Mouse (Mus musculus) CH12.LX (cell line): ENCODE measurements at regions not wholly inside any gene's neighbourhood (a gene's known extent, or its start where the extent isn't known, plus 50 kb on each side); places are given as distances from the start of the nearest gene placed in this dataset.
A peak's percentile ranks its signal among the peaks of the same experiment; 100 is the strongest.

Source experiments
- DNase-seq: peaks from one replicate; pipeline ENCODE4 v3.0.0-alpha.2; 2013; ENCODE audit errors: extremely low read depth
- H3K27ac ChIP-seq: 2 replicates; pipeline ENCODE4 v1.5.1; 2012; ENCODE audit warnings: low read depth, mild to moderate bottlenecking, control low read depth, moderate library complexity; ENCODE audit not compliant: insufficient read depth
- H3K27me3 ChIP-seq: replicated peaks from 2 replicates; pipeline ENCODE3; 2012; ENCODE audit warnings: inconsistent platforms
- H3K36me3 ChIP-seq, 2 experiments: replicated peaks in 1 of 2; 2 replicates each; pipeline versions ENCODE3 to v1.6.1; 2012; ENCODE audit warnings: inconsistent platforms in 1 of 2, low read length in 1 of 2, mild to moderate bottlenecking in 1 of 2, mixed read lengths in 1 of 2, moderate library complexity in 1 of 2; ENCODE audit not compliant: control insufficient read depth in 1 of 2, insufficient read depth in 1 of 2
- H3K4me1 ChIP-seq, 2 experiments: 2 replicates each; pipeline ENCODE4 v1.6.1; 2012; ENCODE audit warnings: inconsistent platforms in 1 of 2, moderate library complexity in 1 of 2; ENCODE audit not compliant: insufficient read depth in 2 of 2, control insufficient read depth in 1 of 2
- H3K4me2 ChIP-seq: 2 replicates; pipeline ENCODE4 v1.6.1; 2012; ENCODE audit warnings: low read depth, mild to moderate bottlenecking, control low read depth; ENCODE audit not compliant: poor library complexity, insufficient read depth, severe bottlenecking
- H3K4me3 ChIP-seq, 3 experiments: fragments of 150-350 bp in 1 of 3; sonication (generic) in 1 of 3; replicated peaks in 1 of 3; 2 replicates each; pipeline versions ENCODE3 to v1.5.1; 2011 to 2012; ENCODE audit warnings: low read depth in 2 of 3, low read length in 2 of 3, mild to moderate bottlenecking in 2 of 3, moderate library complexity in 2 of 3, control low read depth in 1 of 3, improper control_type of control experiment in 1 of 3, inconsistent platforms in 1 of 3, mixed read lengths in 1 of 3; ENCODE audit not compliant: poor library complexity in 1 of 3
- H3K79me2 ChIP-seq: replicated peaks from 2 replicates; pipeline ENCODE4 v1.6.1; 2012; ENCODE audit warnings: mild to moderate bottlenecking, moderate library complexity; ENCODE audit not compliant: control insufficient read depth, poor library complexity, insufficient read depth, severe bottlenecking; ENCODE audit errors: extremely low read depth
- H3K9ac ChIP-seq: 2 replicates; pipeline ENCODE4 v1.6.1; 2012; ENCODE audit warnings: low read depth, mild to moderate bottlenecking, control low read depth, moderate library complexity; ENCODE audit not compliant: insufficient read depth
- H3K9me3 ChIP-seq: replicated peaks from 2 replicates; pipeline ENCODE3; 2012; ENCODE audit warnings: low read length, inconsistent platforms, mixed read lengths
- CHD1 ChIP-seq: IDR thresholded peaks from 2 replicates; pipeline ENCODE4 v1.6.1; 2012; ENCODE audit warnings: low read depth, low read length, improper control_type of control experiment, inconsistent platforms
- CHD2 ChIP-seq: IDR thresholded peaks from 2 replicates; pipeline ENCODE4 v1.6.1; 2011; ENCODE audit warnings: low read length, improper control_type of control experiment
- CTCF ChIP-seq, 2 experiments: IDR thresholded peaks in 1 of 2; conservative IDR thresholded peaks in 1 of 2; 2 replicates each; pipeline ENCODE4 v1.5.1; 2011 to 2012; ENCODE audit warnings: low read depth in 2 of 2, low read length in 2 of 2, improper control_type of control experiment in 1 of 2, inconsistent platforms in 1 of 2, mild to moderate bottlenecking in 1 of 2, moderate library complexity in 1 of 2
- HCFC1 ChIP-seq: IDR thresholded peaks from 2 replicates; pipeline ENCODE4 v1.6.1; 2012; ENCODE audit warnings: low read depth, mild to moderate bottlenecking, inconsistent platforms, low read length, improper control_type of control experiment
- IRF4 ChIP-seq: IDR thresholded peaks from 2 replicates; pipeline ENCODE4 v1.6.1; 2014; ENCODE audit warnings: low read depth, mild to moderate bottlenecking, inconsistent platforms, low read length, improper control_type of control experiment
- JUND ChIP-seq: conservative IDR thresholded peaks from 2 replicates; pipeline ENCODE4 v1.6.1; 2011; ENCODE audit warnings: low read depth, low read length, improper control_type of control experiment
- KAT2A ChIP-seq: IDR thresholded peaks from 2 replicates; pipeline ENCODE4 v1.6.1; 2012; ENCODE audit warnings: low read length, improper control_type of control experiment, inconsistent platforms; ENCODE audit not compliant: insufficient replicate concordance
- MAX ChIP-seq: IDR thresholded peaks from 2 replicates; pipeline ENCODE4 v1.6.1; 2011; ENCODE audit warnings: low read length, improper control_type of control experiment
- MAZ ChIP-seq: IDR thresholded peaks from 2 replicates; pipeline ENCODE4 v1.6.1; 2012; ENCODE audit warnings: low read depth, mild to moderate bottlenecking, inconsistent platforms, low read length, improper control_type of control experiment, moderate library complexity
- MEF2A ChIP-seq: IDR thresholded peaks from 2 replicates; pipeline ENCODE4 v1.6.1; 2014; ENCODE audit warnings: low read depth, mild to moderate bottlenecking, inconsistent platforms, low read length, improper control_type of control experiment, borderline replicate concordance
- MYC ChIP-seq: IDR thresholded peaks from 2 replicates; pipeline ENCODE4 v1.6.1; 2011; ENCODE audit warnings: low read depth, mild to moderate bottlenecking, improper control_type of control experiment, low read length
- NELFE ChIP-seq: IDR thresholded peaks from 2 replicates; pipeline ENCODE4 v1.6.1; 2011; ENCODE audit warnings: low read depth, low read length, improper control_type of control experiment
- POLR2A ChIP-seq: IDR thresholded peaks from 2 replicates; pipeline ENCODE4 v1.6.1; 2011; ENCODE audit warnings: low read depth, mild to moderate bottlenecking, improper control_type of control experiment, low read length
- RAD21 ChIP-seq: IDR thresholded peaks from 2 replicates; pipeline ENCODE4 v1.6.1; 2011; ENCODE audit warnings: low read depth, mild to moderate bottlenecking, low read length, improper control_type of control experiment, moderate library complexity
- RCOR1 ChIP-seq: conservative IDR thresholded peaks from 2 replicates; pipeline ENCODE4 v1.6.1; 2012; ENCODE audit warnings: low read depth, mild to moderate bottlenecking, inconsistent platforms, low read length, improper control_type of control experiment
- SIN3A ChIP-seq: IDR thresholded peaks from 2 replicates; pipeline ENCODE4 v1.6.1; 2012; ENCODE audit warnings: low read length, improper control_type of control experiment, inconsistent platforms
- SMC3 ChIP-seq: IDR thresholded peaks from 2 replicates; pipeline ENCODE4 v1.6.1; 2011; ENCODE audit warnings: low read depth, low read length, improper control_type of control experiment
- TCF12 ChIP-seq: IDR thresholded peaks from 2 replicates; pipeline ENCODE4 v1.6.1; 2014; ENCODE audit warnings: low read depth, mild to moderate bottlenecking, inconsistent platforms, low read length, improper control_type of control experiment
- ZC3H11A ChIP-seq: IDR thresholded peaks from 2 replicates; pipeline ENCODE4 v1.6.1; 2012; ENCODE audit warnings: low read depth, mild to moderate bottlenecking, inconsistent platforms, low read length, improper control_type of control experiment
- ZNF384 ChIP-seq: IDR thresholded peaks from 2 replicates; pipeline ENCODE4 v1.6.1; 2012; ENCODE audit warnings: low read depth, low read length, improper control_type of control experiment, inconsistent platforms
- dilution Hi-C: fragments of 300-500 bp; cut with MboI; formaldehyde crosslinking; loops from 2 replicates; pipeline ENCODE4 v1.14.3; 2020; ENCODE audit warnings: low sequenced_read_pairs; ENCODE audit not compliant: extremely low pct_unique_long_range_greater_than_20kb, extremely low pct_ligation_motif_present
- in situ Hi-C: fragments of 300-500 bp; cut with MboI; formaldehyde crosslinking; loops from 3 replicates; pipeline ENCODE4 v1.14.3; 2019; ENCODE audit warnings: low sequenced_read_pairs, low pct_ligation_motif_present, low pct_unique_long_range_greater_than_20kb, mixed read lengths

DNA sequence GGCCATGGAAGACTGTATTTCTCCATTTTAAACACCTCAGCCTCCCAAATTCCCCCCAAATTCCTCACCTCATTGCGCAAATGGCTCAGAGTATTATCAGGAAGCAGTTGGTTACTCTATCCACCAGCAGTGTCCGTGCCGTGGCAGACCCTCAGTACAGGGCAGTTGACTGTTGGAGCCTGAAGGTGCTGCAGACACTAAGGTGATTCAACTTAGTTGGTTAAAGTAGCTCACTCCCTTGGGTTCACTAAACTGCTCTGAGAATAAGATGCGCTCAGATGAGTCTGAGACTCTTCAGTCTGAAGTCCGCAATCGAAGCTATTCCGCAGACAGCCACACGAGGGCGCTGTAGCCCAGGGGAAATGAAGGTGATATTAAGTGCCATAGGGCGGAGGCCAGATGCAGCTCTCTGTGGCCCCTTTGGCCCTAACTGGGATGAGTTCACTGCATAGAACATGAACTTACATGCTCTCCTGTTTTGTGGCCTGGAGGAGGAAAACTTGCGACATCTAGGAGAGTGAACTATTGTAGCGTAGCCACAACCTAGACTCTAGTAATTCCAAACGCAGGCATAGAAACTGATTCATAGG is 62.9 kb downstream of the Amer3 start:
- H3K9me3 ChIP-seq: peaks cover 11% of the 10 kb centered on the region
- peak; percentile 66 for DNase-seq
- H3K9ac ChIP-seq: no peak overlapping the region
- H3K4me1 ChIP-seq: no peaks in the 10 kb centered on the region
- H3K36me3 ChIP-seq: no peaks in the 10 kb centered on the region
- H3K4me3 ChIP-seq: no peak overlapping the region
- H3K27ac ChIP-seq: no peak overlapping the region
- in situ Hi-C loops: no loop called here
- TF ChIP-seq CHD1 (no peak), SMC3 (peak; percentile 67), CTCF (conservative IDR thresholded peaks at IDR 0.05 in 1 of 2, IDR thresholded peaks at IDR 0.05 in 1 of 2; ENCODE audit: low read depth in 2 of 2, low read length in 2 of 2) (peak; percentile 91 to 97), TCF12 (no peak), RAD21 (peak; percentile 86), MAZ (no peak)
- no peaks in the 10 kb centered on the region for H3K79me2 ChIP-seq
- H3K4me2 ChIP-seq: no peak overlapping the region
- dilution Hi-C loops: no loop called here
- H3K27me3 ChIP-seq: peaks cover 7% of the 10 kb centered on the region

DNA sequence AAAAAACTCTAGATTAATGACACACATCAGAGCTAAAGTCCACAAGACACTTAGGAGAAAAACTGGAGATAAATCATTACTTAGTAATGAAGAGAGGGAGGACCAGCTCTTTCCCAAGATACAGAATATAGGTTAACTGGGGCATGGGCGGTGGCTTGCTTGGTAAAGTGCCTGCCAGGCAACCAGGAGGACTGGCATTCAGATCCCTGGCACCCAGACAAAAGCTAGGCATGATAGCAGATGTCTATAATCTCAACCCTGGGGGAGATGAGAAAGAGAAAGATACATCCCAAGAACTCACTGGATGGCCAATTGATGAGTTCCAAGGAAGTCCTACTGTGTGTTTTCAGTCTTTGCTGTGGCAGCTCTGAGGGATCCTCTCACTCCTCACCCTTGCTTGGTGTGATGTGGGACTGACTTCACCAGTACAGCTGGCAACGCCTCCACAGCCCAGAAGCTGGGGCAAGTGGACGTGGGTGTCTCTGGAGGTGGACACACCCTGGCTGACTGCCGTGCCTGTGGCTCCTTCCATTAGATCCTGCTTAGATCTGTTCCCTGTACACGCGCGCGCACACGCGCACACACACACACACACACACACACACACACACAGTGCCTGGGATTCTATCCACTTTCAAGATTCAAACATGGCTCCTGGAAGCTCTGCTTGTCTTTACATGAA is 74.6 kb downstream of the Amer3 start:
- Histone ChIP-seq H3K79me2 (no peaks in the 10 kb centered on the region), H3K36me3 (no peaks in the 10 kb centered on the region), H3K4me2 (no peak overlapping the region), H3K27me3 (peaks cover 33% of the 10 kb centered on the region), H3K9me3 (peaks cover 8% of the 10 kb centered on the region), H3K4me3 (no peak overlapping the region), H3K4me1 (no peaks in the 10 kb centered on the region), H3K9ac (no peak overlapping the region), H3K27ac (no peak overlapping the region)
- DNase-seq: no peak
- TF ChIP-seq SIN3A (no peak), CHD1 (no peak)
- dilution Hi-C loops: no loop called here
- in situ Hi-C loops: no loop called here

- no peak overlapping the region for H3K4me3 ChIP-seq
- dilution Hi-C loops: no loop called here
- H3K27me3 ChIP-seq: peaks cover 47% of the 10 kb centered on the region
- TF ChIP-seq SIN3A (no peak), POLR2A (no peak), ZC3H11A (no peak), MAX (no peak), ZNF384 (no peak), NELFE (no peak), TCF12 (no peak), KAT2A (no peak), JUND (no peak), HCFC1 (no peak), IRF4 (no peak), CHD2 (no peak), RCOR1 (no peak), MYC (no peak), MEF2A (no peak), CTCF (conservative IDR thresholded peaks at IDR 0.05 in 1 of 2, IDR thresholded peaks at IDR 0.05 in 1 of 2; ENCODE audit: low read depth in 2 of 2, low read length in 2 of 2) (no peak)
- no peak for DNase-seq
- no peak overlapping the region for H3K4me2 ChIP-seq
- peaks cover 3% of the 10 kb centered on the region for H3K9me3 ChIP-seq
- in situ Hi-C loops: no loop called here
- H3K9ac ChIP-seq: no peak overlapping the region
- H3K4me1 ChIP-seq: no peaks in the 10 kb centered on the region
- H3K27ac ChIP-seq: no peak overlapping the region
- H3K36me3 ChIP-seq: no peaks in the 10 kb centered on the region
- no peaks in the 10 kb centered on the region for H3K79me2 ChIP-seq
These were observed 78.0 kb downstream of the Amer3 start for GRCm38 (mm10) chr1:34657481-34657880.
